Mouse (Mus musculus): ENCODE results near the gene Madd. TPM values are rescaled to one million over a fixed set of nuclear protein-coding genes. Genes with fewer than 3 reads are reported as not detected.

Gene Madd
- polyA plus RNA-seq, 1 experiment, result 152 TPM

DNA sequence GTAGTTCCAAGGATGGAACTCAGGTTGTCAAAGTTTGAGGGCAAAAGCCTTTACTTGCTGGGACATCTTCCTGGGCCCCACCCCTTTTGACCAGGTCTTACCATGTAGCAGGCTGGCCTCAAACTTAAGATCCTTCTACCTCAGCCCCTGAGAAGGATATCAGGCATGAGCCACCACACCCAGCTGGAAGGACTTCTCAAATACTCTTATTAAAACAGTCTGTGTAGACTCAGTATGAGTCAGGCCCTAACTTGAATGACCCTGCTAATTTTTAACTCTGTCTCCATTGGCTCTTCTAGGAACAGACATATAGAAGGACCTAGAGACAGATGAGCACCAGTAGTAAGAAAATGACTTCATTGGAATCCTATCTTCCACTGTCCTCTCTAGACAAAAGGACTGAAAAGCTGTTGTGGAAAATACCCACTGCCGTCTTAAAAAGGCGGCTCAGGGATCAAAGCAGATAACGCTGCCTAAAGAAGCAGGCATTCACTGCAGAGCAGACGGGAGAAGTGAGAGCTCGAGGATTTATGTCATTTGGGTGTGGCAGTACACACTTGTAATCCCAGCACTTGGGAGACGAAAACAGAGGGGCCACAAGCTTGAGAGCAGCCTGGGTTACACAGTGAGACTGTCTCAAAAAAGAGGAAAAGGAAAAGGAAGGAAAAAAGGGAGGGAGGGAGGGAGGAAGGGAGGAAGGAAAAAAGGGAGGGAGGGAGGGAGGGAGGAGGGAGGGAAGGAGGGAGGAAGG lies 26.5 kb downstream of the Madd start:
- TF ChIP-seq CTCF (IDR thresholded peaks at IDR 0.05; ENCODE audit: extremely low read depth, insufficient read depth, low read length), result no peak
- no peak for TF ChIP-seq POLR2A (IDR thresholded peaks at IDR 0.05; ENCODE audit: extremely low read depth, insufficient read depth, low read length)
- no peak overlapping the region for H3K4me3 ChIP-seq (ENCODE audit: insufficient read depth, low read length)
- no peaks in the 10 kb centered on the region for H3K4me1 ChIP-seq (ENCODE audit: control insufficient read depth, insufficient read depth, low read length)
- no peak overlapping the region for H3K27ac ChIP-seq (ENCODE audit: insufficient read depth, low read length)

DNA sequence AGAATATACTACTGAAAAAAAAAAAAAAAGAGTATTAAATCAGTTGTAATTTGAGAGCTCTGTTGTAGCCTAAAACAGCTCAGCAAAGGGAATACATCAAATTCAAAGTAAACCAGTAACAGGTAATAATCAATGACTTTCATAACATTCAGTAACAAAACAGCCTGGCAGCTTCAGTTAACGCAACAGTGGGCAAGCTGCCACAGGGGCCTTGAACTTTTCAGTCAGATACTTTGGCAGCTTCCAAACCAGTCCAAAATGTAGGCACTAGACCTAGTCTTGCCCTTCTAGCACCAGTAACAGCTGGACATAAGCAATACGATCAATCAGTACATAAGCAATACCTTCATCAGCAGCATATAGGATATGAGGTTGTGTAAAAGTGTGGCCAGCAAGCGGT lies 29.5 kb downstream of the Madd start:
- H3K4me3 ChIP-seq (ENCODE audit: insufficient read depth, low read length), result no peak overlapping the region
- TF ChIP-seq CTCF (IDR thresholded peaks at IDR 0.05; ENCODE audit: extremely low read depth, insufficient read depth, low read length) (no peak), POLR2A (IDR thresholded peaks at IDR 0.05; ENCODE audit: extremely low read depth, insufficient read depth, low read length) (no peak)
- H3K4me1 ChIP-seq (ENCODE audit: control insufficient read depth, insufficient read depth, low read length), result no peaks in the 10 kb centered on the region
- no peak overlapping the region for H3K27ac ChIP-seq (ENCODE audit: insufficient read depth, low read length)

GRCm38 (mm10) chr2:91152885-91153377 lies 30.7 kb downstream of the Madd start:
- no peaks in the 10 kb centered on the region for H3K4me1 ChIP-seq (ENCODE audit: control insufficient read depth, insufficient read depth, low read length)
- no peak overlapping the region for H3K27ac ChIP-seq (ENCODE audit: insufficient read depth, low read length)
- H3K4me3 ChIP-seq (ENCODE audit: insufficient read depth, low read length), result no peak overlapping the region
- TF ChIP-seq CTCF (IDR thresholded peaks at IDR 0.05; ENCODE audit: extremely low read depth, insufficient read depth, low read length) (no peak), POLR2A (IDR thresholded peaks at IDR 0.05; ENCODE audit: extremely low read depth, insufficient read depth, low read length) (no peak)

- Histone ChIP-seq H3K4me1 (ENCODE audit: control insufficient read depth, insufficient read depth, low read length) (no peaks in the 10 kb centered on the region), H3K4me3 (ENCODE audit: insufficient read depth, low read length) (no peak overlapping the region), H3K27ac (ENCODE audit: insufficient read depth, low read length) (no peak overlapping the region)
- TF ChIP-seq POLR2A (IDR thresholded peaks at IDR 0.05; ENCODE audit: extremely low read depth, insufficient read depth, low read length) (no peak), CTCF (IDR thresholded peaks at IDR 0.05; ENCODE audit: extremely low read depth, insufficient read depth, low read length) (no peak)
These were observed 32.3 kb downstream of the Madd start for GRCm38 (mm10) chr2:91151331-91151730.

DNA sequence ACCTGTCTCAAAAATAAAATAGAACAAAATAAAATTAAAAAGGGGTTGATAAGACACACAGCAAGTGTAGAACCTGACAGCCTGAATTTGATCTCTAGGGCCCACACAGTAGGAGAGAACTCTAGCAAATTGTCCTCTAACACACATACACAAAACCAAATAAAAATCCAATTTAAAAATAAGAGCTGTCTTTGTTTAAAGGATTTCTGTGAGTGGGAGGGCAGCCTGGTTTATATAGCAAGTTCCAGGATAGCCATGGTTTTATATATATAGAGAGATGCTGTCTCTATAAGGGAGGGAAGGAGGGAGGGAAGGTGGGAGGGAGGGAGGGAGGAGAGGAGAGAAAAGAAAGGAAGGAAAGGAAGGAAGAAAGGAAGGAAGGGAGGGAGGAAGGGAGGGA lies 35.5 kb downstream of the Madd start:
- no peak overlapping the region for H3K4me3 ChIP-seq (ENCODE audit: insufficient read depth, low read length)
- TF ChIP-seq POLR2A (IDR thresholded peaks at IDR 0.05; ENCODE audit: extremely low read depth, insufficient read depth, low read length) (no peak), CTCF (IDR thresholded peaks at IDR 0.05; ENCODE audit: extremely low read depth, insufficient read depth, low read length) (no peak)
- H3K27ac ChIP-seq (ENCODE audit: insufficient read depth, low read length), result no peak overlapping the region
- no peaks in the 10 kb centered on the region for H3K4me1 ChIP-seq (ENCODE audit: control insufficient read depth, insufficient read depth, low read length)

DNA sequence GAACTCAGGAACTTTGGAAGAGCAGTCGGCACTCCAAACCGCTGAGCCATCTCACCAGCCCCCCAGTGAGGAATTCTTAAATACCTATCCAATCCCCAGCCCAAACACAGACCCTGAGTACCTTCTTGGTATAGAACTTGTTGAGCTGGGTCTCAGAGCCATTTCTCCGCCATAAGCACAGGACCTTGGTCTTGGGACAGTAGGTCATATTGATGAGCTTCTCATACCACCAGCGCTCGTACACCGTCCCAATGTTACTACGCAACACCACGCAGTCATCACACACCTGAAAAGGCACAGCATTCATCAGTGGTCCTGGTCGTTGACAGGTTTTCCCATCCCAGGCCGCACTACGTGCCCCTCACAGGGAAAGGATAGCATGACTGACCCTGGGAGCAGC lies 40.2 kb downstream of the Madd start:
- H3K27ac ChIP-seq (ENCODE audit: insufficient read depth, low read length), result no peak overlapping the region
- no peaks in the 10 kb centered on the region for H3K4me1 ChIP-seq (ENCODE audit: control insufficient read depth, insufficient read depth, low read length)
- no peak for TF ChIP-seq POLR2A (IDR thresholded peaks at IDR 0.05; ENCODE audit: extremely low read depth, insufficient read depth, low read length)
- no peak for TF ChIP-seq CTCF (IDR thresholded peaks at IDR 0.05; ENCODE audit: extremely low read depth, insufficient read depth, low read length)
- no peak overlapping the region for H3K4me3 ChIP-seq (ENCODE audit: insufficient read depth, low read length)

DNA sequence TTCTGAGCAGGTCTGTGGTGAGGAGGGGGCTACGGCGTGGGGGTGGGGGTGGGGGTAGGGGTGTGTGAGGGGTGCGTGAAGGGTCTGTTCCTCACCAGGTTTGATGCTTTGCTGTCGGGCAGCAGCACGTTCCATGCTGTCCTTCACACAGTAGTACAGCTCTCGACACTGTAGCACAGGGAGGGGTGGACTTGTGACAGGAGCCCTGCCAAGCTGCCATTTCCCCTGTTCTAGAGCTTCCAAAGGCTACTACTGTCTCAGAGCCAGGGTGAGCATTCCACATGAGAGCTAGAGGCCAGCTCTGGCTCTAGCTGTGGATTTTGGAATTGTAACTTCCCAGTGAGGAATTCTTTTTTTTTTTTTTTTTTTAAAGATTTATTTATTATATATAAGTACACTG lies 40.7 kb downstream of the Madd start:
- TF ChIP-seq CTCF (IDR thresholded peaks at IDR 0.05; ENCODE audit: extremely low read depth, insufficient read depth, low read length), result no peak
- no peak for TF ChIP-seq POLR2A (IDR thresholded peaks at IDR 0.05; ENCODE audit: extremely low read depth, insufficient read depth, low read length)
- Histone ChIP-seq H3K27ac (ENCODE audit: insufficient read depth, low read length) (no peak overlapping the region), H3K4me1 (ENCODE audit: control insufficient read depth, insufficient read depth, low read length) (no peaks in the 10 kb centered on the region), H3K4me3 (ENCODE audit: insufficient read depth, low read length) (no peak overlapping the region)

DNA sequence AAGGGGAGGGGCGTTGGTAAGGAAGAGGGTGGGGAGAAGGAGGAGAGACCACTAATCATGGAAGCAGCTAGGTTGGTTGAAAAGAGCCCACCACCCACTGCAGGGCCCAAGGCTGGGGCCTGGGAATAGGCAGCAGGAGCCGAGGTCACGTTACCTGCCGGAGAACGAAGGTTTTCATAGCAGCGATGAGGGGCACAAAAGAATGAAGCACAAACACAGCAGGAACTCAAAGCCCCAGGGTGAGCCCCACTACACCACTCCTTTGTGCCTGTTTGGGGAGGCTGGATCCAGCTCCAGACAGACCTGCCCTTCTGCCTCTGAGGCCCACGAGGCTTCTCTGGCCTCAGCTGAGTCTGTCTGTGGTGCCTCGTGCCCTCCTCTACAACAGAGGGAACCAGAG lies 43.9 kb downstream of the Madd start:
- TF ChIP-seq POLR2A (IDR thresholded peaks at IDR 0.05; ENCODE audit: extremely low read depth, insufficient read depth, low read length) (no peak), CTCF (IDR thresholded peaks at IDR 0.05; ENCODE audit: extremely low read depth, insufficient read depth, low read length) (no peak)
- no peaks in the 10 kb centered on the region for H3K4me1 ChIP-seq (ENCODE audit: control insufficient read depth, insufficient read depth, low read length)
- no peak overlapping the region for H3K27ac ChIP-seq (ENCODE audit: insufficient read depth, low read length)
- H3K4me3 ChIP-seq (ENCODE audit: insufficient read depth, low read length), result no peak overlapping the region

DNA sequence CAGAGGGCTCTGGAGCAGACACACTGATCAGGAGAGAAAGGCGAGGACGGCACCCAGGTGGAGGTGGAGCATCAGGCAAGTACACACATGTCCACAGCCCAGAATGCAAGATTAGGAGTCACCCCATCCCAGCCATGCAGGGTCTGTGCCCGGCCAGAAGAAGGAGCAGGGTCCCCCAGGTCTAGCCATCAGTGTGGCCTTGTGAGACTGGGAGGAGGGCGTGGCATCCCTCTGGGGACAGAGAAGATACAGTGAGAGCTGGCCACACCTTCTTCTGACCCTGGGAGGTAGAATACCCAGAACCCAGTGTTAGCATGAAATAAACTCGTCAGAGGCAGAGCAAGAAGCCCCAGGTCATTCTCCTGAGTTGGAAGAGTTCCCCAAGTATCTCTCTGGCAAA lies 44.3 kb downstream of the Madd start:
- H3K4me1 ChIP-seq (ENCODE audit: control insufficient read depth, insufficient read depth, low read length), result no peaks in the 10 kb centered on the region
- no peak overlapping the region for H3K27ac ChIP-seq (ENCODE audit: insufficient read depth, low read length)
- no peak for TF ChIP-seq CTCF (IDR thresholded peaks at IDR 0.05; ENCODE audit: extremely low read depth, insufficient read depth, low read length)
- H3K4me3 ChIP-seq (ENCODE audit: insufficient read depth, low read length), result no peak overlapping the region

DNA sequence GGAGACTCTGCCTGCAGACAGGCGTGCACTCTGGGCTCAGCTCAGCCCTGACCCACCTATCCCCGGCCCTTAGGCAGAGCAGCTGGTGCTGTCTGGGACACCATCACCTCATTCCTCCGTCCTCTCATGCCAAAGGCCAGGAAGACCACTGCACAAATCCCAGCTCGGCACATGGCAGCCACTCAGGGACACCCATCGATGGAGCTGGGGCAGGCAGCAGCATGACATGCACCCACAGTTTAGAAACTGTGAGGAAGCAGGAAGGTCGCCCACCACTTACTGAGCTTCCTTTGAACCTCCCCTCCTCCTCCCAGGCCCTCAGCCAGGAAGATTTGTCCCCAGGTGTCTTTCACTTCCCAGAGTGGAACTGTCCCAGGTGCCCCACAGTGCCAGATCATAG lies 46.2 kb downstream of the Madd start:
- TF ChIP-seq POLR2A (IDR thresholded peaks at IDR 0.05; ENCODE audit: extremely low read depth, insufficient read depth, low read length), result no peak
- TF ChIP-seq CTCF (IDR thresholded peaks at IDR 0.05; ENCODE audit: extremely low read depth, insufficient read depth, low read length), result no peak
- H3K27ac ChIP-seq (ENCODE audit: insufficient read depth, low read length), result no peak overlapping the region
- H3K4me1 ChIP-seq (ENCODE audit: control insufficient read depth, insufficient read depth, low read length), result no peaks in the 10 kb centered on the region
- no peak overlapping the region for H3K4me3 ChIP-seq (ENCODE audit: insufficient read depth, low read length)

Measured in cortical plate, adult 2 months (tissue).